Mouse (Mus musculus) gastrocnemius, postnatal 25 days (tissue): ENCODE data around the gene Lect2. TPM values are rescaled to one million over a fixed set of nuclear protein-coding genes. Genes with fewer than 3 reads are reported as not detected.

Experiments used
- DNase-seq: peaks from one replicate; pipeline ENCODE4 v3.0.0; 2022
- long read RNA-seq, 2 experiments: library from polyadenylated mRNA; stranded (forward); transcript quantifications; one replicate each; pipeline ENCODE4 v2.0.0; 2021
- total RNA-seq, 2 experiments: library from RNA; stranded (reverse); gene quantifications; 1 replicate in 1 of 2; 2 replicates in 1 of 2; pipeline ENCODE4 v1.2.3; 2021

Gene Lect2
- not detected for total RNA-seq
- long read RNA-seq, experiment 1 = 0 reads
- long read RNA-seq, experiment 2 = 0 reads

GRCm38 (mm10) chr13:56548401-56548800, at the start of gene Lect2:
TSS of gene Lect2 (minus strand) at chr13:56548502.
- DNase-seq = no peak

- no peak for DNase-seq
Observed at GRCm38 (mm10) chr13:56597296-56597695, 49.0 kb upstream of the Lect2 start.

- no peak for DNase-seq
Observed at GRCm38 (mm10) chr13:56595246-56595645, 46.9 kb upstream of the Lect2 start.

- no peak for DNase-seq
Observed at GRCm38 (mm10) chr13:56593961-56594391, 45.7 kb upstream of the Lect2 start.

- no peak for DNase-seq
Observed at GRCm38 (mm10) chr13:56593196-56593595, 44.9 kb upstream of the Lect2 start.

GRCm38 (mm10) chr13:56591939-56592338, 43.6 kb upstream of the Lect2 start:
- no peak for DNase-seq

- DNase-seq = no peak
Observed at GRCm38 (mm10) chr13:56591191-56591590, 42.9 kb upstream of the Lect2 start.

- no peak for DNase-seq
Observed at GRCm38 (mm10) chr13:56590202-56590601, 41.9 kb upstream of the Lect2 start.

GRCm38 (mm10) chr13:56588454-56589117, 40.3 kb upstream of the Lect2 start:
- DNase-seq = peak; percentile 66

- no peak for DNase-seq
Observed at GRCm38 (mm10) chr13:56586046-56586445, 37.7 kb upstream of the Lect2 start.

GRCm38 (mm10) chr13:56582720-56583119, 34.4 kb upstream of the Lect2 start:
- DNase-seq = no peak

GRCm38 (mm10) chr13:56581961-56582434, 33.7 kb upstream of the Lect2 start:
- DNase-seq = peak; percentile 80

- no peak for DNase-seq
Observed at GRCm38 (mm10) chr13:56581512-56581911, 33.2 kb upstream of the Lect2 start.

- DNase-seq = no peak
Observed at GRCm38 (mm10) chr13:56580450-56580849, 32.1 kb upstream of the Lect2 start.

- no peak for DNase-seq
Observed at GRCm38 (mm10) chr13:56578097-56578496, 29.8 kb upstream of the Lect2 start.

GRCm38 (mm10) chr13:56575701-56576321, 27.5 kb upstream of the Lect2 start:
- DNase-seq = peak; percentile 62

- DNase-seq = no peak
Observed at GRCm38 (mm10) chr13:56575074-56575473, 26.8 kb upstream of the Lect2 start.

GRCm38 (mm10) chr13:56571645-56572044, 23.3 kb upstream of the Lect2 start:
- no peak for DNase-seq

- DNase-seq = peak; percentile 36
Observed at GRCm38 (mm10) chr13:56566336-56566735, 18.0 kb upstream of the Lect2 start.

GRCm38 (mm10) chr13:56563075-56563474, 14.8 kb upstream of the Lect2 start:
- DNase-seq = no peak

- DNase-seq = no peak
Observed at GRCm38 (mm10) chr13:56561129-56561528, 12.8 kb upstream of the Lect2 start.

GRCm38 (mm10) chr13:56559841-56560370, 11.6 kb upstream of the Lect2 start:
- DNase-seq = no peak

GRCm38 (mm10) chr13:56558811-56559210, 10.5 kb upstream of the Lect2 start:
- DNase-seq = no peak
